ENCODE assay signal across 26 mouse cellular contexts in genomic region chr4:59937543-59937942, GRCm38 (mm10). TPM values are rescaled to one million over a fixed set of nuclear protein-coding genes. Genes with fewer than 3 reads are reported as not detected.
DNase-seq lines count a peak whose midpoint lies in the region; ATAC-seq and TF ChIP-seq lines count a peak whose summit lies in the region.
"Had no signal": no experiment of that assay in that cellular context is flagged by ENCODE, and none has a peak within 500 bp of the region (broad histone marks: within the 10 kb centered on the region; RNA-seq: fewer than 3 reads in every experiment).

No protein-coding gene starts in this region.

- no peak overlapping the region for H3K4me2 ChIP-seq in kidney, postnatal 0 days (ENCODE audit: low read length)
- H3K4me2 ChIP-seq: heart, embryonic 13.5 days; hindbrain, embryonic 12.5 days had no signal

- no peak overlapping the region for H3K4me3 ChIP-seq in kidney, postnatal 0 days (replicated peaks; ENCODE audit: low read depth, low read length)
- H3K4me3 ChIP-seq: embryonic facial prominence, embryonic 10.5 days; gastrocnemius, adult 2 months; heart, embryonic 13.5 days; hindbrain, embryonic 12.5 days had no signal

- DNase-seq in heart, adult 11 months: peak; percentile 51
- DNase-seq in heart, postnatal 10 days: no peak
- peak; percentile 22 for DNase-seq in kidney, postnatal 0 days (ENCODE audit: low spot score)
- DNase-seq in kidney, postnatal 10 days: no peak
- DNase-seq in large intestine, adult 2 months (ENCODE audit: low read depth, low spot score): peak; percentile 85
- DNase-seq in left cerebral cortex, adult 8-10 months (ENCODE audit: low spot score in 2 of 2): no peak
- DNase-seq in embryo, embryonic 11 days: no peak
- DNase-seq: adrenal gland, postnatal 10 days; cerebellum, adult 11 months; cerebellum, adult 9-10 months; cerebellum, postnatal 36 days; gastrocnemius, adult 2 months; gastrocnemius, postnatal 25 days; heart, postnatal 4 days had no signal

- H3K27me3 ChIP-seq in kidney, postnatal 0 days (ENCODE audit: insufficient read depth, low read length): no peaks in the 10 kb centered on the region
- H3K27me3 ChIP-seq: heart, embryonic 13.5 days; hindbrain, embryonic 12.5 days had no signal

- no peak for TF ChIP-seq CTCF in kidney, postnatal 0 days (IDR thresholded peaks at IDR 0.05; ENCODE audit: low read depth)

- H3K4me1 ChIP-seq in kidney, postnatal 0 days (replicated peaks; ENCODE audit: insufficient read depth, low read length): no peaks in the 10 kb centered on the region
- H3K4me1 ChIP-seq: embryonic facial prominence, embryonic 10.5 days; heart, embryonic 13.5 days; hindbrain, embryonic 12.5 days had no signal

- H3K27ac ChIP-seq in kidney, postnatal 0 days: no peak overlapping the region
- H3K27ac ChIP-seq: embryonic facial prominence, embryonic 10.5 days; gastrocnemius, adult 2 months; heart, embryonic 13.5 days; hindbrain, embryonic 12.5 days had no signal

- H3K9ac ChIP-seq in kidney, postnatal 0 days (ENCODE audit: low read depth, low read length): no peak overlapping the region
- H3K9ac ChIP-seq: heart, embryonic 13.5 days; hindbrain, embryonic 12.5 days had no signal

- H3K9me3 ChIP-seq in kidney, postnatal 0 days (replicated peaks; ENCODE audit: low read length): no peaks in the 10 kb centered on the region
- H3K9me3 ChIP-seq: embryonic facial prominence, embryonic 10.5 days; heart, embryonic 13.5 days; hindbrain, embryonic 12.5 days had no signal

- intact Hi-C loops in heart, postnatal 10 days (cut with DNase I): no loop called here

- no peaks in the 10 kb centered on the region for H3K36me3 ChIP-seq in kidney, postnatal 0 days (ENCODE audit: insufficient read depth, low read length)
- H3K36me3 ChIP-seq: embryonic facial prominence, embryonic 10.5 days; heart, embryonic 13.5 days; hindbrain, embryonic 12.5 days had no signal

- WGBS in kidney, postnatal 0 days: 43% methylated on average over 2 of the region's 2 CpGs
- 20% methylated on average over 2 of the region's 2 CpGs for WGBS in large intestine, adult 2 months

- ATAC-seq in kidney, postnatal 0 days (replicated peaks; ENCODE audit: low FRiP score, low read depth): 0 out of 2 replicates have a peak, but pooled peaks have one; percentile 49
- ATAC-seq: forebrain, embryonic 14.5 days; hindbrain, embryonic 16.5 days had no signal

RNA-seq across cellular contexts. Expression of gene Slc46a2, which starts 22.7 kb away (rescaled TPM):
- under 1 TPM; 0.12 to 0.37 TPM for total RNA-seq in heart, postnatal 10 days (2021)
- polyA plus RNA-seq in kidney, postnatal 0 days (2015; fragmentation: Nextera tagmentation; extraction: Ambion mirVana): 0.08 and 0.24 TPM in 2 replicates
- polyA plus RNA-seq in large intestine, adult 2 months (2012; rRNA removed): not detected in 2 replicates
- not detected for total RNA-seq in left cerebral cortex, adult 8-10 months (2022)
- total RNA-seq: adrenal gland, postnatal 10 days; adrenal gland, postnatal 4 days; gastrocnemius, adult 2 months; gastrocnemius, postnatal 25 days; granulocyte monocyte progenitor cell, adult 5-6 weeks; MEL had no signal
- polyA plus RNA-seq: brain, embryonic 14.5 days; C2C12 had no signal

RNA-seq across cellular contexts. Expression of gene Mup4, which starts 23.0 kb away (rescaled TPM):
- not detected for total RNA-seq in heart, postnatal 10 days (2021)
- not detected in 2 replicates for polyA plus RNA-seq in kidney, postnatal 0 days (2015; fragmentation: Nextera tagmentation; extraction: Ambion mirVana)
- not detected in 2 replicates for polyA plus RNA-seq in large intestine, adult 2 months (2012; rRNA removed)
- not detected for total RNA-seq in left cerebral cortex, adult 8-10 months (2022)
- total RNA-seq: adrenal gland, postnatal 10 days; adrenal gland, postnatal 4 days; gastrocnemius, adult 2 months; gastrocnemius, postnatal 25 days; granulocyte monocyte progenitor cell, adult 5-6 weeks; heart, postnatal 4 days; MEL had no signal
- polyA plus RNA-seq: brain, embryonic 14.5 days; C2C12; embryonic facial prominence, embryonic 10.5 days; embryonic facial prominence, embryonic 14.5 days; forebrain, embryonic 14.5 days; heart, embryonic 13.5 days; heart, postnatal 0 days; hindbrain, embryonic 12.5 days; hindbrain, embryonic 16.5 days had no signal

RNA-seq across cellular contexts. Expression of gene Mup6, which starts 26.6 kb away (rescaled TPM):
- total RNA-seq in heart, postnatal 10 days (2021): not detected
- polyA plus RNA-seq in kidney, postnatal 0 days (2015; fragmentation: Nextera tagmentation; extraction: Ambion mirVana): not detected in 2 replicates
- polyA plus RNA-seq in large intestine, adult 2 months (2012; rRNA removed): not detected in 2 replicates
- total RNA-seq in left cerebral cortex, adult 8-10 months (2022): not detected
- total RNA-seq: adrenal gland, postnatal 10 days; adrenal gland, postnatal 4 days; gastrocnemius, adult 2 months; gastrocnemius, postnatal 25 days; granulocyte monocyte progenitor cell, adult 5-6 weeks; heart, postnatal 4 days; MEL had no signal
- polyA plus RNA-seq: brain, embryonic 14.5 days; C2C12; embryonic facial prominence, embryonic 10.5 days; embryonic facial prominence, embryonic 14.5 days; forebrain, embryonic 14.5 days; heart, embryonic 13.5 days; heart, postnatal 0 days; hindbrain, embryonic 12.5 days had no signal

Comparison
In these comparisons a context has a peak if more than half of its experiments do, and no peak if none do; other contexts are left out.
1. DNase-seq: peak in heart, adult 11 months (single experiment), kidney, postnatal 0 days (single experiment) and large intestine, adult 2 months (single experiment); none in heart, postnatal 10 days (0 of 2), kidney, postnatal 10 days (single experiment), left cerebral cortex, adult 8-10 months (0 of 2) and embryo, embryonic 11 days (single experiment).